Mouse (Mus musculus) MEL-GATA-1-ER (cell line): ENCODE results near the gene Fezf2.

ENCODE experiments used
- DNase-seq: peaks from one replicate; pipeline ENCODE4 v3.0.0-alpha.2; 2012; ENCODE audit warnings: low read depth; ENCODE audit errors: extremely low read depth

Gene Fezf2

DNA sequence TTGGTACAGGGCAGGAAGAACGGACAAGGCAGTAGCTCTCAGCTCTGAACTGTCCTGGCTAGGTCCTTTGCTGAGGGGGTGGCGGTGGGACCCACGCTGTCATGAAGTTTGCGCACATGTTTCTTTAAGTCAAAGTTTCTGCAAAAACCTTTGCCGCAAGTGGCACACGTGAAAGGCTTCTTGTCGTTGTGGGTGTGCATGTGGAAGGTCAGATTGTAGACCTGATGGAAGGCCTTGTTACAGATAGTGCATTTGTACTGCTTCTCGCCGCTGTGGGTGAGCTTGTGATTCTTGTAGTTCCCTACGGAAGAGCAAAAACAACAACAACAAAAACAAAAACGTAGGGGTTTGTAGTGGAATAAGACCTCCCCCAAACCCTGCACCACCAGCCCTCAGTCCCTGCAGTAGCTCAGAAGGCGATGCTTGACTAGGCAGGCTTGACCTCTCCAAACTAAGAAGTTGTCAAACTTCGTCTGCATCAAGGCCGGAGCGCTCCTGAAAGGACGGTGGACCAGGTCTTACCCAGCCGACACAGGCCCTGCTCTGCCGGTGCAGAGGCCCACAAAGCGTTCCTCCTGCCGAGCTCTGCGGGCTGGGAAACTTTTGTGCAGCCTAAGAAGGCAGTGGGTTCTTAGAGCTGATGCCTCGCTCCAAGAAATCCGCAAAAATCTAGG, 5.4 kb downstream of the Fezf2 start:
- no peak for DNase-seq

DNA sequence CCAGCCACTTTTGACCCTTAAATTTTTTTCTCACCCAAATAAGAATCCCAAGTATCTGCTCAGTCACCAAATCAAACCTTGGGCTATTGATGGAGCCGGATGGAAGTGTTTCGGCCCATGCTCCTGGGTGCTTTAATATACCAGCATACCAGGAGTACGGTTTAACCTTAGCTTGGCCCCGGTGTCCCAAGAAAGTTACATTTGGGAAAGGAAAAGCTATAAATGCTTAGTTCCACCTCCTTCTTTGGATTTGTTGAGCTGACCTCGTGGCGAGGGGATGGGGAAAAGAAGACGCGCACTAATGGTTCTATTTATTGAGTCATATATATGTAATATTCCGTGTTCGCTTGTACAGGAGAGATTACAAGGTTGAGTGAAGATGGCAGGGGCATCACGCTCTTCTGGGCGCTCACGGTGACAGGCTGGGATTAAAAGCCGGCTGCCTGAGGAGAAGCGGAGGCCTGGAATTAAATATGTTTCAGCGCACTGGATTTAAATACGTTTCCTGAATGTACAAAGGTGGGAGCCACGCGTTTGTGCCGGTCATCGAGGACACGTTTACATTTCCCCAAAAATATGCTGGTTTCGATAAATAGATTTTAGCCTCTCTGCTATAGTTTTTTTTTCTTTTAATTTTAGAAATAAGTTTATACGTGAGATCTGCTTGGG, 6.1 kb downstream of the Fezf2 start:
- DNase-seq, result no peak

DNA sequence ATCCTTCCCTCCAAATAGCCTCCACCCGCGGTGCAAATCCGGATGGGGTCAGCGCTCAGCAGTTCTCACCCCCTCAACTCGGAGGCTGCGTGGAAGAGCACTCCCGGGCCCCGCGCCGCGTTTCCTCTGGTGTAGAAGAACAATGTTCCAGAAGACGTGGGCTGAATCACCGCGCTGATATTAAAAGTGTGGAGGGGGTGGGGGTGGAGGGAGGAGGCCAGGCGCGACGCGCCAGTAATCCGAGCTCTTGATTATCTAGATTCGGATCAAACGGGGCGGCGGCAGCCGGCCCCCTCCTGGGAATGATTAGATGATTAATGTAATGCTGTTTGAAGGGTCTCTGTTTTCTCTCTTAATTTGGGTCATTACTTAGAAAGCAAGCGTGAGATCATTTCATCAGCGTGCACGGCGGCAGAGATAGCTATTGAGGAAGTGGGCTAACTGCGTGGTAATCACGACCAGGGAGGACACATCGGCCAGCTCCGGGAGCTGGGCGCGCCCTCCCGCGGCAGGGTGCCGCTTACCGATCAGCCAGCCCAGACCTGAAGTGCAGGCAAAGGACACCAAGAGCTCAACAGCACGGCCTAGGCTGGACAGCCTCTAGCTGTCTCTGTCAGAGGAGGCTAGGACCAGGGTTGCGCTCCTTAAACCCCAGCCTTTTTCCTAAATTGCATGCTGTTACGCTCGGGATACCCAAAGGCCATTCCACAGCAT, 6.8 kb downstream of the Fezf2 start:
- DNase-seq, result no peak

DNA sequence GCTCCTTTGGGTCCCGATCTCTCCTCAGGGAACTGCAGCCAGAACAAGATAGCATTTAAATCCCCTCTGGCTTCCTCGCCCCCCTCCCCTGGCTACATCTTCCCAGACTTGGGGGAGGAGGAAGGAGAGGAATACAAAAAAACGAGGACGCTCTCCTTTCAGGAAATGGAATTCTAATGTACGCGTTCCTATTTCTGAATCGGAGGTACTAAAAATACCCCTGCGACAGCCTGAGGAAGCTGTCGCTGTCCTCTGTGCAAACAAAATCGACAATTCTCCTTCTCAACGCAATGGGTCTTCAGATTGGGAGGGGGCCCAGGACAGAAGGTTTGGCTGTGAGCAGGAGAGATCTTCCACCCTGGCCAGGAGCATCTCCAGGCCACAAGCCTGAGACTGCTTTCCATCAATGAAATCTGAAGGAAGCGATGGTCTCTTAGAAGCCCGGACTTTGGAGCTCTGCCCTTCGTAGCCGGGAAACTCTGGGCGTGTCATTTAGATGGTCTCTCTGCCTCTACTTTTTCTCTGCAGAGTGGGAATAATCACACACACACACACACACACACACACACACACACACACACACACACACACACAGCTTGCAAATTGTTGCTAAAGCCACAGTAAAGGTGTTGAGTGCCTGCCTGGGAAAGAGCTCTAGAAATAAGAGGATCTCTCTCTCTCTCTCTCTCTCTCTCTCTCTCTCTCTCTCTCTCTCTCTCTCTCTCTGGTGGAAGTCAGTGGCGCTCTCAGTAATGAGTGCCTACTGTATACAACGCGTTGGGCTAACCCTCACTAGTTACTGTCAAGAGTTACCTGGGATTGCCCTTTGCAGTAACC, 7.5 kb downstream of the Fezf2 start:
- no peak for DNase-seq

DNA sequence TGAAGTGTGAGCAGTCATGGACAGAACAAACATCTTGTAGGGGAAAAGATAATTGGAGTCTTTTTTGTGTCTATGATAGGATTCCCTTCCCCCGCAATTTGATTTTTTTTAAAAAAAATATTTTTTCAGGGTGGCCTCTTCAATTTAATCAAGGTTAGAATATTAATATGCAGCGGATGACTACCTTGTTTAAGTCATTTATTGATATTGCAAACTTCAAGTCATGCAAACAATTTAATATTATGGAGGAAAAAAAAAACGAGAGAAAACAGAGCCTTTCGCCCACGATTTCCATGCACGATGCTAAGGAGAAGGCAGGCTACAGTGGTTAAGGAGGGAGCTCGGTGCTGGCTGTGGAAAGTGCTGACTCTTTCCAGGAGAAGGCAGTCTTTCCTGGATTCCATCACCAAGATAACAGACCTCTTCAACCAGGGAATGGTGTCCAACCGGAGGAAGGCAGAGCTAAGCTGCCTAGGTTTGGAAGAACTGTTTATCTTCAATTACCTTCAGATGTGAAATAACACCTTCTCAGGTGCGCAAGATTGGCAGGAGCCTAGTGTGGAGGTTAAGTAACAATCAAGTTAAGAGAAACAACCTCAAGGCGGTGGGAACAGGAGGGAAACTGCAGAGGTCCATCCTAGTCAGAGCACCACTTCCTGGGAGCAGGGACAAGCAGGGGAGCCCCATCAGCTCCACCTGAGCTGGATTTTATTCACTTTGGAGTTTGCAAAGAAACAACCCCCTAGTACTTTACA, 9.0 kb downstream of the Fezf2 start:
- no peak for DNase-seq

DNA sequence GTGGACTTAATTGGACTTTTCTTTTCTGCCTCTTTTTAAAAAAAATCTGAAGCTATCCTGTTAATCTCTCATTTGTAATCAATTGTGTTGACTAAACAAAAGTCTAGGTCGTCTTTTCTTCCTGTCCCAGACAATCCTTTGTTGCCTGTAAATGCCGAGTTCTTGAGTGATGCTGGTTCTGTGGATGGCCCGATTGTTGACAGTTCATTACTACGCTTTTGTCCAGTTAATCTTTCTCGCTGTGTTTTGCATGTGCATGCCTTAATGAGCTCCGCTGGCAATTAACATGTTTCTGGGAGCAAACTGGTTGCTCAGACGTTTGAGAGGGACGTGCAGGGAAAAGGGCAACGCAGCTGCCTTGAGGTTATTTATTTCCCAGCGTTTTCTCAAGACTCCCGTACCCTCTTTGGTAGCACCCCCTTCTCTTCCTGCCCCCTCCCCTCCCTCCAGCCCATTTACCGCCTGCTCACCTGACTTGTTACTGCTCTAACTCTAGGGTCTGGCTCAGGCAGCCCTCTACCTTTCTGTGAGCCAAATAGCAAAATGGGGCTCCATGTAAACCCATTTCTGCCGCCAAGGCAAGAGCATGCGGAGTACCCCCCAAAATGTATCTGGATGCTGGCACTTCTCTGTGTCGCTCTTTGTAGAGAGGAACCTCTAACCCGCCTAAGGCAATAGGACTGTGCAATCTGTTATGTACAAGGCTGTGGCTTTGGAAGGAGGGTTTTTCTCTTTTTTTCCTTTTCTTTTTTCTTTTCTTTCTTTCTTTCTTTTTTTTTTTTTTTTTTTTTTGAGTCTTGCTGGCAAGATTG, 9.8 kb downstream of the Fezf2 start:
- DNase-seq, result no peak

DNA sequence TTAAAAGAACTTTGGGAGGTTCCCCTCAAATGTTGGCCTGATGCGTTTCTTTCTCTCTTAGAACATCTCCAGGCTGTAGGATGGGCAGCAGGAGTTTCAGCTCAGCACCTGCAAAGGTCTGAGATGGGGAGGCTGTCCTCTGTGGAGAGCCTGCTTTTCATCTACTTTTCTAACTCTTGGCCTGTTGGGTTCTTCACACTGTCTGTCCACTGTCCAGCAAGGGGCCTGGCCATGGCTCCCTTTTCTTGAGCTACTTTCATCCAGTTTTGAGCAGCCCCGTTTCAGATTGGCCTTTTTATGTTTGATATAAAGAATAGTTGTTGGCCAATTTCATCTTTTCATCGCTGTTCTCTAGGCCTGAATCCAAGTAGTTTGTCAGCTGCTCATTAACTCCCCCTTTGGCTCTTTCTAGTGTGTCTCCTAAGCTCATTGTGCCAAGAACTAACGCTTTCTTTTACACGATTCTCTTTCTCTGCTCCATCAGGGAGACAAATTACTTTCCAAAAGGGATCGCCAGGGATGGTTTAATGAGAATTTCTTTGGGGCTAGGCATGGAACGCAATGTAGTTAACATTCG, 10.5 kb downstream of the Fezf2 start:
- no peak for DNase-seq

DNA sequence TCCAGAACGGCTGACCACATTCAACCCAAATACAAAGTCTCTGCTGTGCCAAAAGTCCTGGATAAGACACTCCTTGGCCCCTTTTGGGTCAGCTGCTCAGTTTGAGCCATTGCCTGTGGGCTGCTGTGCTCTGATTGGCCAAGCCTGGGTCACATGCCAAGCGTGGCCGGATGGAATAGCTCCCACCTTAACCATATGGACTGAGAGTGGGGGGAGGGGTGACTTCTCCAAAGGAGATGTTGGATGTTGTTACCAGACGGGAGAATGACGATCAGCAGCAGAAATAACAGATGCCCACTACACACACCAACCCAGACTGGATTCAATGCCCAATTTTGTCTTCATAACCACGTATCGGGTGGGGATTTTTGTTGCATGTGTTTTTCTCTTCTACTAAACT, 13.1 kb downstream of the Fezf2 start:
- DNase-seq, result no peak

DNA sequence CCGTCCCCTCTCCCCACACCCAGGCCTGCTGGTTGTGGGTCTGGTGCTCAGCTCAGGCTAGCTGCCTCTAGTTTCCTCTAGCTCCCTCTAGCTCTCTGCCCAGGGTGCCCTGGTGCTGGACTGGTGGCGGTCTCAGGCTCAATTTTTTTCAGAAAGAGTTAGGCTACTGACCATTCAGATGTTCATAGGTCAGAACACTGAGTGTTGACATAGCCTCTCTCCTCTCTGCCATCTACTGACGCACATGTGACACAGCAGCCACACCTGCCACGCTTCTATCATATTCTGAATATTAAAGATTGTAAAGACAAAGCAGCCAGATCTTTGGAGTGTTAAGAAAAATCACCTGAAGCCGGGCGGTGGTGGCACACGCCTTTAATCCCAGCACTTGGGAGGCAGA, 14.4 kb downstream of the Fezf2 start:
- DNase-seq, result no peak

DNA sequence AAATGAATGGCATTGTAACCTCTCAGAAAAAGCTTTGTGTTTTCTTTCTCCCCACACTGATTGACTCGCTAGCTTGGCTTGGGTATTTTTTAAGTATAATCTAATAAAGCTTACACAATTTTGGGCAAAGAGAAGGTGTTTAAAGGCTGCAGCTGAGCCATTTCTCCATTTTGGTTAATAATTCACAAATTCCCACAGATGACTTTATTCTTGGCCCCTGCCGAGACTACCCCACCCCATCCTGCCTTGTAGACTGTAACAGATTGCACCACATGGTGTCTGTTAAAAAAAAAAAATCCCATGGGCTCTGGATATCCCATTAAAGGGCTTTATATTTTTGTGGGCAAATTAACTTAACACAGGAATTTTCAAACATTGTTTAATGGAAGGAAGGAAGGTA, 44.9 kb downstream of the Fezf2 start:
- no peak for DNase-seq

DNA sequence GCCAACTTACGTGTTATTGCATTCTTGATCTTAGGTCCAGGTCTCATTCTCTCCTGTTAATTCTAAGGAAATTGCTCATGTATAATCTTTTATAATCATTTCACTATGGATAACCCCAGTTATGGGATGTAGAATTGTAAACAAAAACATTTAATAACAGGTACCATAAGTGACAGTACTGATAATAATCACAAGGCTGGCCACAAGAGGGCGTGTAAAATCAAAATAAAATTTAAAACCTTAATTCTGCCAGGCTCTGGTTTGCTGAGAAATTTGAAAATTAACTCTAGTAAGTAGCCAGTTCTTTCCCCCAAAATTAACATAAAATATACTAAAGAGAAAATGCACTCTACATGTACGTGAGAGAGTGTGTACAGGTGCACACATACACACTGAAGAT, 47.3 kb downstream of the Fezf2 start:
- DNase-seq, result no peak

DNA sequence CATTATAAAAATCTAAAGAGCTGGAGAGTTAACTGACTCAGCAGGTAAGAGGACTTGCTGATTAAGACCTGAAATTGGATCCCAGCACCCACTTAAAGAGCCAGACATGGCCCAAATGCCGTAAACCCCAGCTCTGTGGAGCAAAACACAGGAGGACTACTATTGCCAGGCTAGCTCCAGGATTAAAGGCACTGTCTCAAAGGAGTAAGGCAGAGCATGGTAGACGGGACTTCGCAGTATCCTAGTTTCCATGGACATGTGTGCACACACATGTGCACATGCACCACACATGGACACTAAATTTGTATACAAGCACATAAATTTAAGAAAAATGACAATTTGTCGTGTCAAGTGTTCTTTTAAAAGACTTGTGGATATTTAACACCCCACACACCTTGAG, 47.7 kb downstream of the Fezf2 start:
- no peak for DNase-seq

DNA sequence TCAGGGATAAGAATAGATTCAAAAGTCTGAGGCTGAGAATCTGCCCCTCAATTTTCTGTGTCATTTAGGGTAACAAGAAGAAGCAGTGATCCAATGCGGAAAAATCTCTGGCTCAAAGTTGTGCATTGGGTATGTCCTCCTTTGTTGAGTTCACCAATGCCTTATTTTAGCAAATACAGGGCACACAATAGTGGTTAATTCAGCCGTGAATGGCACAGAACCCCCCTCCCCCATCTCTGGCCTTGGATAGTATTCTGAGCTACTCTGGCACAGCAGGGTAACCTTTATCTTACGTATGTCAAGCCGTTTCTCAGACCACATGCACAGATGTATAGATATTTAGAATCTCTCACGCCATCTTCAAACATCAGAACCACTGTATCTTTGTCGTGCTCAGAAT, 48.3 kb downstream of the Fezf2 start:
- DNase-seq, result no peak

DNA sequence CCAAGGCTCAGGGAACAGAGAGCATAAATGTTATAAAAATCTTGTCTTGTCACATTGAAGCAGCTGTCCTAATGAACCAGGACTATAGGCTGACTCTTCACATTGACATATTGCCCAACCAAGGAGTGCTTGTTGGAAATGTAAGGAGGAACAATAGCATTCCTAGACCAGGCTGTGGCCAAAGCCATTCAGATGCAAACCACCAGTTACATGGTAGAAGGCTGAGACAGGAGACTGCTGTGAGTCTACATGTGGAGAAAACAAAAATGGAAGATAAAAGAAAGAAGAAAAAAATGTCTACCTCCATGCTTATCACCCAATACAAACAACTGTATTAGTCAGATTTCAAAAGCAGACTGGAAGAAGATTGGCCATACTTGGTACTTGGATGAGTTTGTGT, 48.8 kb downstream of the Fezf2 start:
- no peak for DNase-seq

DNA sequence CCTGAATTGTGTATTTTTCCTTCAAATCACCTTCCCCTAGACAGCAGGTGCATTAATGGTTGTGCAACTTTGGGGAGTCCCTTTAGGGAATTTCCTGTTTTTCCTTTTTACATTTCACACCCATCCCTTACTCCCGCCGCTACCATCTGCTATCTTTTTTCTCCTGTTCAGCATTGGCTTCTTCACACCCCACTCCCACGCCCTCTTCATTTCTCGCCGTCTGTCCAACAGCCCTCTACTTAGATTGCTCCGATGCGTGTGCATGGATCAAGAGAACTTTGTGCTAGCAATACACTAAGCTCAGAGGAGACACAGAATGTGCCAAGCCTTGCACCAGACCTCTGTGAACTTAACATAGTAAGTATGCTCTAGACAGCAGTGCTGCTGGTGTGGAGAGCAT, 51.6 kb downstream of the Fezf2 start:
- DNase-seq, result no peak
